Mouse (Mus musculus): ENCODE data around the gene L3mbtl1.

- TF ChIP-seq CTCF (IDR thresholded peaks at IDR 0.05; ENCODE audit: control insufficient read depth, insufficient read depth, insufficient read length) (no peak), MAX (IDR thresholded peaks at IDR 0.05) (no peak), USF1 (IDR thresholded peaks at IDR 0.05; ENCODE audit: low read depth) (no peak)
These were observed 4.5 kb downstream of the L3mbtl1 start for GRCm38 (mm10) chr2:162947736-162948135.

Measured in C2C12 (cell line).